Comparison of ENCODE assay signal across 13 mouse cellular contexts in genomic region chr17:53583846-53584579, GRCm38 (mm10). TPM values are rescaled to one million over a fixed set of nuclear protein-coding genes. Genes with fewer than 3 reads are reported as not detected.
A peak's percentile ranks its signal among the peaks of the same experiment; 100 is the strongest.
DNase-seq lines count a peak whose midpoint lies in the region; ATAC-seq and TF ChIP-seq lines count a peak whose summit lies in the region.
"Had no signal": no experiment of that assay in that cellular context is flagged by ENCODE, and none has a peak within 500 bp of the region (broad histone marks: within the 10 kb centered on the region; RNA-seq: fewer than 3 reads in every experiment).

No protein-coding gene starts in this region.

- H3K4me3 ChIP-seq in gastrocnemius, adult 2 months: no peak overlapping the region
- H3K4me3 ChIP-seq in lung, embryonic 16.5 days (ENCODE audit: low read length): no peak overlapping the region
- H3K4me3 ChIP-seq: erythroblast, embryonic 14.5 days; hindbrain, embryonic 10.5 days; limb, embryonic 15.5 days had no signal

- peak overlapping the region; percentile 6; the same call in 1 of the 2 replicates for H3K27ac ChIP-seq in gastrocnemius, adult 2 months
- peak overlapping the region; percentile 46; the same call in 1 of the 2 replicates for H3K27ac ChIP-seq in lung, embryonic 16.5 days (ENCODE audit: low read length)
- H3K27ac ChIP-seq: hindbrain, embryonic 10.5 days; limb, embryonic 15.5 days had no signal

- 77% methylated on average over 11 of the region's 11 CpGs for WGBS in lung, embryonic 16.5 days

- intact Hi-C loops in gastrocnemius, adult 2 months (cut with DNase I): loop anchor here (2.0 kb wide), 1 partner anchor 15 kb away; no protein-coding TSS in a partner anchor

- no peak for TF ChIP-seq CTCF in gastrocnemius, adult 2 months (IDR thresholded peaks at IDR 0.05)

- DNase-seq in gastrocnemius, adult 2 months: no peak
- DNase-seq in gastrocnemius, postnatal 10 days: no peak
- DNase-seq in 3134 (ENCODE audit: extremely low read depth, insufficient read length, low spot score) (peak; percentile 49), NIH3T3 (ENCODE audit: low read depth) (peak; percentile 73)
- DNase-seq in thymus, postnatal 0 days (ENCODE audit: low spot score): no peak
- DNase-seq in ovary, postnatal 36 days (ENCODE audit: low spot score): no peak
- no peak for DNase-seq in spleen, adult 18-20 months

- H3K4me2 ChIP-seq in lung, embryonic 16.5 days (ENCODE audit: low read depth, low read length): no peak overlapping the region
- H3K4me2 ChIP-seq: limb, embryonic 15.5 days had no signal

- no peak for ATAC-seq in lung, embryonic 16.5 days (ENCODE audit: low read depth)
- ATAC-seq: intestine, embryonic 16.5 days had no signal

- no peaks in the 10 kb centered on the region for H3K9me3 ChIP-seq in lung, embryonic 16.5 days (ENCODE audit: control insufficient read depth, low read length)
- H3K9me3 ChIP-seq: hindbrain, embryonic 10.5 days; limb, embryonic 15.5 days had no signal

- H3K36me3 ChIP-seq in lung, embryonic 16.5 days (ENCODE audit: control insufficient read depth, insufficient read depth, low read length): no peaks in the 10 kb centered on the region
- H3K36me3 ChIP-seq: hindbrain, embryonic 10.5 days; limb, embryonic 15.5 days had no signal

- H3K4me1 ChIP-seq in lung, embryonic 16.5 days (replicated peaks; ENCODE audit: control insufficient read depth, insufficient read depth, low read length): peaks cover 17% of the 10 kb centered on the region

- H3K27me3 ChIP-seq in lung, embryonic 16.5 days (ENCODE audit: control insufficient read depth, insufficient read depth, low read depth, low read length): no peaks in the 10 kb centered on the region
- H3K27me3 ChIP-seq: limb, embryonic 15.5 days had no signal

- H3K9ac ChIP-seq in lung, embryonic 16.5 days (ENCODE audit: low read length): no peak overlapping the region
- H3K9ac ChIP-seq: limb, embryonic 15.5 days had no signal

RNA-seq across cellular contexts. Expression of gene Kat2b, which starts 17.4 kb away (rescaled TPM):
- total RNA-seq in gastrocnemius, adult 2 months (2021): 10 to 100 TPM; 65.7 to 70.4 TPM
- total RNA-seq in gastrocnemius, postnatal 10 days (2021): 10 to 100 TPM; 32.1 to 42.3 TPM
- polyA plus RNA-seq in lung, embryonic 16.5 days (2015; fragmentation: Nextera tagmentation; extraction: Ambion mirVana): 4.8 and 5.2 TPM in 2 replicates
- 10.7 and 12.7 TPM in 2 replicates for polyA plus RNA-seq in thymus, postnatal 0 days (2015; fragmentation: Nextera tagmentation; extraction: Ambion mirVana)

RNA-seq across cellular contexts. Expression of gene Pp2d1, which starts 44.8 kb away (rescaled TPM):
- total RNA-seq in gastrocnemius, adult 2 months (2021): not detected
- total RNA-seq in gastrocnemius, postnatal 10 days (2021): not detected
- polyA plus RNA-seq in lung, embryonic 16.5 days (2015; fragmentation: Nextera tagmentation; extraction: Ambion mirVana): 0.20 and 0.24 TPM in 2 replicates
- 0.26 and 0.33 TPM in 2 replicates for polyA plus RNA-seq in thymus, postnatal 0 days (2015; fragmentation: Nextera tagmentation; extraction: Ambion mirVana)
- polyA plus RNA-seq: erythroblast, embryonic 14.5 days; urinary bladder, adult 2 months had no signal

Comparison
In these comparisons a context has a peak if more than half of its experiments do, and no peak if none do; other contexts are left out.
1. DNase-seq: peak in 3134 (single experiment) and NIH3T3 (single experiment); none in gastrocnemius, adult 2 months (single experiment), gastrocnemius, postnatal 10 days (single experiment), thymus, postnatal 0 days (single experiment), ovary, postnatal 36 days (single experiment) and spleen, adult 18-20 months (0 of 2).